Mouse (Mus musculus) megakaryocyte progenitor cell, adult 5-6 weeks (primary cell): ENCODE results near the gene Mtfr1l. TPM values are rescaled to one million over a fixed set of nuclear protein-coding genes. Genes with fewer than 3 reads are reported as not detected.
A peak's percentile ranks its signal among the peaks of the same experiment; 100 is the strongest.
"Not testable (repeated sequence)": the region's sequence is repeated elsewhere in the genome, so short reads cannot be mapped to it uniquely, and the experiment has no call there.

Experiments
- ATAC-seq: replicated peaks from 2 replicates; pipeline ENCODE4 v1.8.0; 2016; ENCODE audit warnings: mild to moderate bottlenecking, moderate TSS enrichment, inconsistent platforms; ENCODE audit not compliant: poor library complexity
- total RNA-seq, 2 experiments: library from RNA; stranded (forward) in 1 of 2; stranded (reverse) in 1 of 2; fragments of 157-497, 149-512 nt in 1 of 2; fragments of 200-1000 nt in 1 of 2; gene quantifications; 2 replicates each; pipeline versions ENCODE4 v1.2.3 to v1.2.4; 2015 to 2017

Gene Mtfr1l
- total RNA-seq, 2 experiments from 2014 or later, result 42.7 to 69.8 TPM

DNA sequence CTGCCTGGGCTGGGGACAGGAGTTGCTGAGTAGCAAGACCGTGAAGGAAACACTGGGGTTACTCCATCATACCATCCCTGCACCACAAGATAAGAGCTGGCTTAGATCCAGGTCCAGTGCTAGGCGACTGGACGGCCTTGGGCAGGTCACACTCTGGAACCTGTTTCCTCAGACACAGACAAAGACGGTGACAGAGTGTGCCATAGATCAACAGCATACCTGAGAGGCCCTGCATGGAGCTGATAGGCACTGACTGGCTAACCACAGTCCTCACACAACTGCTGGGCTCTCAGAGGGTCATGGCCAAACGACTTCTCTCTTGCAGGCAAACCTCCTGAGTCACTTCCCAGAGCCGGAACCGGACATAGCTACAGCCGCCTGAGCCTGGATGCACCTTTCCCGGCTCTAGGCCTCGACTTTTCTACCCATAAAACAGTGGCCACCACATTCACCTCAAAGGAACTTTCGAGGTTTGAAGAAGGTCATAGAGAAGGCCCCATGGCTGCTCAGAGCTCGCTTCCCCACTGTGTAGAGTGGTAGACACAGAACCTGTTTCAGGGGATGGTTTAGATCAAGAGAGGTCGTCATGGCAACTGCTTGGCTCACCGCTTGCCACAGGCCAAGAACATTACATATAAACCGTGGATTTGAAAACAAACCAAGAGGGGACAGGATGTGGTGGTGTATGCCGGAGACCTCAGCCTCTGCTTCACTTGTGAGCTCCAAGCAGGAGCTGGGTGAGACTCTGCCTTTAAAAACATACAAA lies 40.2 kb downstream of the Mtfr1l start:
- ATAC-seq, result peak; percentile 56

DNA sequence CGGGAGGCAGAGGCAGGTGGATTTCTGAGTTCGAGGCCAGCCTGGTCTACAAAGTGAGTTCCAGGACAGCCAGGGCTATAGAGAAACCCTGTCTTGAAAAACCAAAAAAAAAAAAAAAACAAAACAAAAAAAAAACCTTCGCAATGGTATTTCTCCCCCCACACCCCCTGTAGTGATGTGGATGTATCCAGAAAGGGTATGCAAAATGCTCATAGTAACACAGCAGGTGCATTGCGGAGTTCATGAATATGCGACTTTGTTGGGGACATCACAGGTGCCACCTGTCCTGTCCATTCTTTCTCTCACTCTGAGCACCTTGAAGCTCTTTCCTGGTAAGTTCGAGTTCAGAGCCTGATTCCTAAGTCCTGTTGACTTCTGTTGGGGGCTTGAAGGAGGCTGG lies 41.0 kb downstream of the Mtfr1l start:
- ATAC-seq, result not testable (repeated sequence)

DNA sequence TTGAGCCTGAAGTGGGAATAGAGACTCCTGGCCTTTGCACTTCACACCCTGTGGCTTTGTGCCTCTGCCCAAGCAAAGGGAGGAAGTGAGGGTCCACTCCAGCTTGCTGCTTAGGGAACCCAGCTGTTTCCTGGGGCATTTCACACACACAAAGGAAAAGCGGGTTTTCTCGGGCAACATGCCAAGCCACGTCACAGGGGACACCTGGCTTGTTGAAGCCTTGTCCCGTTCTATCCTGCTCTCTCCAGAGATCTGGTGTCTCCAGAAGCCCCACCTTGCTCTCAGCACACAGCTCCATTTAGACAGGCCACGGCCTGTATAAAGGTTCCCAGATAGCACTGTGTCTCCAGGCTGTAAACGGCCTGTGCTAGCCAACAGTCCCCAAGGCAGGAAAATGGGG lies 43.5 kb downstream of the Mtfr1l start:
- ATAC-seq, result 0 out of 2 replicates have a peak, but pooled peaks have one; percentile 30

DNA sequence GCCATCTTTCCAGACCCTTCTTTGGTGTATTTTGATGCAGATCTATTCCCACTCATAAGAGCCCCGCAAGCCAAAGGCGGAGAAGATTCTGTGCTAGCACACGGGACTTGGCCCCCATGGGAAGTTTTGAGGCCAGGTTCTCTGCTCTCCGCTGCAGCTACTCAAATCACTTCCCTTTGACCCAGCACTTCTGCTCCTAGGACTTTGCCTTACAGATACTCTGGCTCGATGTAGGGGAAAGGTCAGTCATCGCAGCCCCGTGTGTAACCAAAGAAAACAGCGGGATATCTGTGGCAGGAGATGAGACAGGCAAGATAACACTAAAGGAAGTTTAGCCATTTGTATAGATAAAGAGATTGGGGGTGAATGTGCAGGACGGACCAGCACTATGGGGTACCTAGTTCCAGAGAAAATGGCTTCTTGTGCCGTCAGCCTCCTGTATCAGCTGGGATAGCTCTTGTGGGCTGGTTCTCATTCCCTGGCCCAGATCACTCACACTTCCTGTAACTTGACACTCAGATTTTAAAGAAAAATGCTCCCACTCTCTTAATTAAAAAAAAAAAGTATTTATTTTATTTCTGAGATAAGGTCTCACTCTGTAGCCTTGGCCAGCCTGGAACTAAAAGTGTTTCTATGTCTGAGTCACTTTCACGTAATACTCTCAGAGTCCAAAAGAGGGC lies 45.1 kb downstream of the Mtfr1l start:
- ATAC-seq, result no peak

DNA sequence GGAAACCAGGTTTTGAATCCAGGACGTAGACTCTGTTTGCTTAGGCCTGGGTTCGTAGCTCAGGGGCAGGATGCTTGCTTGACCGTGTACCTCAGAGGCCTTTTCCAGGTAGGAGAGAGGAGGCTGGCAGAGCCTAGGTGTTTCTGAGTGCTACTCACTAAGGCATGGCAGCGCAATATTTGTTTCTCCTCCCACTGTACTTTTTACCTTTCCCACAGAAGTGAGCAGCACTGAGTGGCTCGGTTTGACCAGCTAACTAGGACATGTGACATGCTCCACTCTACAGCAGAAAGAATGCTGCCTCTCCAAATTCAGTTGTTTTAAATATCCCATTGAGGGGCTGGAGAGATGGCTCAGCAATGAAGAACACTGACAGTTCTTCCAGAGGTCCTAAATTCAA lies 47.0 kb downstream of the Mtfr1l start:
- ATAC-seq, result no peak

DNA sequence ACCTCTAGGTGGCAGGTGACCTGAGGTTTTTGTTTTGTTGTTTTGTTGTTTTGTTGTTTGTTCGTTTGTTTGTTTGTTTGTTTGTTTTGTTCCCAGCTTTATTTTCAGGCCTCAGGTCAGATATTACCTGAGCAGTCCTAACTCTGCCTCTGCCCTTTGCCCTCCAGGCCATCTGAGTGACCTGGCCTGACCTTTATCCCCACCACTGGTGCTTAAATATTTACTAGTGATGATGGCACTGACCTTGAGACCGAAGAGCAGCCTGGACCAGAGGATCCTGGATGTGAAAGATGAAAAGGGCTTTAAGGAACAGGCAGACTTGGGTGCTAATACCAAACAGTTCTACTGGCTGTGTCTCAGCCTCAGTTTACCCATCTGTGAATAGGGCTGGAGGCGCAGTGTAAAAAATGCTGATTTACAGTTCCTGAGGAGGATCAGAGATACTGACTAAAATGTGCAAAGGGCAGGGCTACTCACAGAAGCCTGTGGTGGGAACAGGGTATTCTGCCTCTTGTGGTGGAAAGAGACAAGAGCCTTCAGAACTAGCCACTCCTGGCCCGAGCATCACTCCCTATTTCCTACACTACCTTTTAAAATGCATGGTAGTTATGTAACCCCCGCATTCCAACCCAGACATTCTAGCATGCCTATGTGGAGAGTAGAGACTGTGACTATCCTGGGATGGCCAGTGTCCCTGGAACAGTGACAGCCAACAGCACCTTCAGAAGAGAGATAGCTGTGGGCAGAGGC lies 49.9 kb downstream of the Mtfr1l start:
- no peak for ATAC-seq

DNA sequence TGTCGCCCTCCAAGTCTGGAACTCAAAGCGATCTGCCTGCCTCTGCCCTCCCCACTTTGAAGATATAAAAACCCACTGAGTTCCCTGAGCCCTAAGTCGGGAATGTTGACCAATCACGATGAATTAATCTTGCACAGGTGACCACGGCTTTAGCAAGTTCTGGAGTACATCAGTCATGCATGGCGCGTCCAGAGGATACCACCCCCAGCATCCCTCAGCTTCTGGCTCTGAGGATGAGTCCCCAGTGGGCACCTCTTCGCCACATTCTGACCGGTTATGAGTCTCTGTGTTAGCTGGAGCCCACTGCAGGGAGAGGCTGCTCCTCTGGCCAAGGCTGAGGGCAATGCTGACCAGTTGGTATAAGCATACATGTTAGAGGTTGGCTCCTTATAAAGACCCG lies 51.0 kb downstream of the Mtfr1l start:
- no peak for ATAC-seq

DNA sequence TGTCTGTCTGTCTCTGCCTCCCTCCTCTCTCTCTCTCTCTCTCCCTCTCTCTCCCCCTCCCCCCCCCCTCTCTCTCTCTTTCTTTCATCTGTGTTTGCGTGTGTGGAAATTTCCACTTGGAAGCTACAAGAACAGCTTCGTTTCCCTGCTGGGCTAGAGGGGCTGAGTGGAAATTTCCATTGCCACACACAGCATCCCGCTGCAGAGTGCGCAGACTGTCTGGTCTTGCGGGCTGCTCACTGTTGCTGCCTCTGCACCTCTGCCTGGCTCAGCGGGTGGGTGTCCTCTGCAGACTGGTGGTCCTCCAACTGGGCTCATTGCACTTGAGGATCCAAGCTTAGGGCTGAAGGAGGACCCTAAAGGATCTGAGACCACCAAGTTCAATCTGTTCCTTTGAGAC lies 51.5 kb downstream of the Mtfr1l start:
- ATAC-seq, result no peak

DNA sequence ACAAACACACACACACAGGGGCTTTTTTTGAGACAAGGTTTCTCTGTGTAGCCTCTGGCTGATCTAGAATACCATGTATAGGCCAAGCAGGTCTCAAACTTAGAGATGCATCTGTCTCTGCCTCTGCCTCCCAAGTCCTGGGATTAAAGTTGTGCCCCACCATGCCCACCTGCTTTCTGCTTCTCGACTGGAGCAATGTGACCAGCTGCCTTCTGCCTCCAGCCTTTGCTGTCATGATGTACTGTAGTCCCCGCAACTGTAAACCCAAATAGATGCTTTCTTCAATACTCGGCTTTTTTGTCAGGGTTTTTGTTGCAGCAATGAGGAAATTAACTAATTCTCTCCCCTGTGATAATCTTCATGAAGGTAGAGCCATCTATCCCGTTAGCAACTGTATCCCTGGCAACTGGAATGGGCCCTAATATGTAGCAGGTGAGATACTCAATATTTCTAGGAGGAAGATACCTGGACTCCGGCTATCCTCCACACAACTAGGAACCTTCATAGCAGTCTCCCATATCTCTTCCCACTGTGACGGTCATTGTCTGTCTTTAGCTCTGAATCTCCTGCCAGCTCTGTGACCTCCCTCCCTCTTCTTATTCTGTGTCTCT lies 52.0 kb downstream of the Mtfr1l start:
- no peak for ATAC-seq

DNA sequence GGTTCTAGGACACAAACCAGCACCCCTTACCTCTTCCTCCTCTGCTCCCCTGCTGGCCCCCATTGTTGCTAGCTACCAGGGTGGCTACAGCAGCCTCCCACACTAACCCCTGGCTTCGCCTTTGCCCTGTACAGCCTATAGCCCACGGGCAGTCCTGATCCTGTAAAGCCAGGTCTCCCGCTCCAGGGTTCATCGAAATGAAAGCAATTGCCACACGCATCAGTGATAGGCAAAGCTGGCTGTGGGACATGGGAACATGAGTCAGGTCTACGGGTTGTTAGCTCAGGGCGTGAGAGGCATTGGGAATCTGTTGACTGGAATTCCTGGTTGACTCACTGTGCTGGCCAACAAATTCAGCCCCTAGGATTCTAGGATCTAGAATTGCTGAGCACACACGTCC lies 52.7 kb downstream of the Mtfr1l start:
- no peak for ATAC-seq

DNA sequence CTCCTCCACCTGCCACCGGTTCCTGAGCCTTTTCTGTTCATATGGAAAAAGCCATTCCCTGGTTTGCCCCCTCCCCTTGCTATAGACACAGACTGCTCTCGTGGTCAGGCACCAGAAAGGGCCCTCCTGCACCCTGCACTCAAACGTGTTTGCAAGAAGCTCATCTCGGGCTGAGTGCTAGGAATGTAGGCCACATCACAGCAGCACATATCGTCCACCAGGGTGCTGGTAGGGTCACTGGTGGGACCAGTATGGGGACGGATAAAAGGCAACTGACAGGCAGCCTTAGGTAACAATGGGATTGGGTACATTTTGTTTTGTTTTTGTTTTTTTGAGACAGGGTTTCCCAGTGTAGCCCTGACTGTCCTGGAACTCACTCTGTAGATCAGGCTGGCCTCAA lies 53.9 kb downstream of the Mtfr1l start:
- no peak for ATAC-seq

DNA sequence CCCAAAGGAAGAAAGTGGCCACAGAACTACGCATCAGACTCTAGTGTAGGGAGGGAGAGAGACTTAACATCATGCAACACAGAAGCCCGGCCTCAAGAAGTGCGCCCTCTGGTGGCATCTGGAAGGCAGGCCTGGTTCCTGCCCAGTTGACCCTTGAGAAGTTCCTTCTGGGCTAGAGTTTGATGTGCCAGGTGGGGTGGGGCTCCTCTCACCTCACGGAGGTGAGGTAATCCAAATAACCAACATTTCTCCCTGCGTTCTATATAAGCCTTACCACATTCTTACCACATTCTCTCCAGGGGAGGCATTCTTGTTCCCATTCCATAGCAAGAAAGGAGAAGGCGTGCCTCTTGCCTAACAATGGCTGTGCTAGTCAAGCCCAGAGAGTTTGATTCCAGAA lies 54.3 kb downstream of the Mtfr1l start:
- peak; percentile 72 for ATAC-seq

DNA sequence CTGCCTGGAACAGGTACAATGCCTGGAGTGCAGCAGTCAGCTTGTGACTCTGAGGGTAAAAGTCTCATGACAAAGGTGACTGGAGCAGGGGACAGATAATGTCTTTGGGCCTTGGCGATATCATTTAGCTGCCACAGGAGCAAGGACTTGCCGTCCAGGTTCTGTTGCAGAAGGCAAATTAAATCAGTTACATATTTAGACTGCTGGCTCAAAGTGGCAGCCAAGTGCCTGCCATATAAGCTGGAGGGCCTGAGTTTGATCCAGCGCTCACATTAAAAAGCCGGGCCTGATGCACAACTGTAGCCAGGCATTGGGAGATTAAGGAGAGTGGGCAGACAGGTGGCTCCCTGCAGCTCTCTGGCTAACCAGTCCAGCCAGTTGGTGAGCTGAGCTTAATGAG lies 55.3 kb downstream of the Mtfr1l start:
- ATAC-seq, result no peak

DNA sequence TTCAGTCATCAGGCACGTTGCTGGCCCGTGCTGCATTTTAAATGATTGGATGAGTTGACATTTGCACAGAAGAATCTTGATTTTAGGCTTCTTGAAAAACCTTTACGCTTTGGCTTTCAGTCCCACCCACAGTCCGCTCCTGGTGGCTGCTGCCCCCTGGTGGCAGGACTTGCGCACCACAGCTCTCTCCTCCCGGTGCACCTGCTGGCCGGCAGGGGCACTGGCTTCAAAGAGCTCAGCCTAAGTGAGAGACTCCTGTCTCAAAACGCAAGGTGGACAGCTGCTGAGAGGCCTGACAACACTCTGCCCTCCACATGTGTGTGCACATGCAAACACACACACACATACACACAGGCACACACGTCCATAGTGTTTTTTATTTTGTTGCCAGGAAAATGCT lies 57.2 kb downstream of the Mtfr1l start:
- peak; percentile 96 for ATAC-seq

DNA sequence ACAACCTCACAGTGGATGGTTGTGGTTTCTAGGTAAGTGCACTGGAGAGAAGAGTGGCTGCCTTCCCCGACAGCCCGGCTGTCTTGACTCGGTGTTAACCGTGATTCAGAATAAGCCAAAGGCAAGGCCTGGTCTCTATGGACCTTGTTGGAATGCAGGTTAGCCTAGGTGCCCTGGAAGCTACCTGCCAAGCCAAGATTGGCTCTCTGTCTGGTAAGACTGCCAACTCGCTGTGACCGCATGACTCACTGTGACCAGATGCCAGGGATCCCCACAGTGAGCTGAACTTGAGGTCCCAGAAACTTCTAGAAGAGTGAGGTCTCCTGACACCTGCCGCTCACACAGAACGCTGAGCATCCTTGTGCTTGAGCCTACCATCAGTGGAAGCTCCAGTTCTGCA lies 58.3 kb downstream of the Mtfr1l start:
- ATAC-seq, result no peak

Other genes with a start within 250 kb of the Mtfr1l start
- gene Pdik1l, start 247.5 kb downstream of the Mtfr1l start, total RNA-seq (2015), result 23.4 and 25.9 TPM in 2 replicates
- gene Pdik1l, start 247.5 kb downstream of the Mtfr1l start, total RNA-seq (2017), result 32.7 and 34.0 TPM in 2 replicates
- not detected in 2 replicates for gene Trim63, start 220.3 kb downstream of the Mtfr1l start, total RNA-seq (2015)
- not detected in 2 replicates for gene Trim63, start 220.3 kb downstream of the Mtfr1l start, total RNA-seq (2017)
- 0.07 and 0.15 TPM in 2 replicates for gene Slc30a2, start 192.2 kb downstream of the Mtfr1l start, total RNA-seq (2015)
- gene Slc30a2, start 192.2 kb downstream of the Mtfr1l start, total RNA-seq (2017), result not detected in 2 replicates
- gene Extl1, start 151.5 kb downstream of the Mtfr1l start, total RNA-seq (2015), result not detected in 2 replicates
- not detected in 2 replicates for gene Extl1, start 151.5 kb downstream of the Mtfr1l start, total RNA-seq (2017)
- gene Pafah2, start 139.1 kb downstream of the Mtfr1l start, total RNA-seq (2015), result 14.0 and 21.2 TPM in 2 replicates
- gene Pafah2, start 139.1 kb downstream of the Mtfr1l start, total RNA-seq (2017), result 14.5 and 16.2 TPM in 2 replicates
- 794 and 868 TPM in 2 replicates for gene Stmn1, start 67.1 kb downstream of the Mtfr1l start, total RNA-seq (2015)
- gene Stmn1, start 67.1 kb downstream of the Mtfr1l start, total RNA-seq (2017), result 1,207 and 1,242 TPM in 2 replicates
- gene Paqr7, start 38.7 kb downstream of the Mtfr1l start, total RNA-seq (2015), result 5.2 and 7.3 TPM in 2 replicates
- 11.1 and 13.5 TPM in 2 replicates for gene Paqr7, start 38.7 kb downstream of the Mtfr1l start, total RNA-seq (2017)
- gene Aunip, start 24.4 kb downstream of the Mtfr1l start, total RNA-seq (2015), result 11.8 and 14.6 TPM in 2 replicates
- gene Aunip, start 24.4 kb downstream of the Mtfr1l start, total RNA-seq (2017), result 24.3 and 30.6 TPM in 2 replicates
- 31.0 and 32.8 TPM in 2 replicates for gene Selenon, start 16.8 kb upstream of the Mtfr1l start, total RNA-seq (2015)
- gene Selenon, start 16.8 kb upstream of the Mtfr1l start, total RNA-seq (2017), result 6.0 and 7.0 TPM in 2 replicates
- gene Man1c1, start 168.9 kb upstream of the Mtfr1l start, total RNA-seq (2015), result 10.5 and 14.2 TPM in 2 replicates
- 5.0 and 5.8 TPM in 2 replicates for gene Man1c1, start 168.9 kb upstream of the Mtfr1l start, total RNA-seq (2017)
- 13.7 and 26.0 TPM in 2 replicates for gene Ldlrap1, start 232.6 kb upstream of the Mtfr1l start, total RNA-seq (2015)
- gene Ldlrap1, start 232.6 kb upstream of the Mtfr1l start, total RNA-seq (2017), result 13.3 and 14.7 TPM in 2 replicates